Mouse (Mus musculus) adrenal gland (tissue): ENCODE measurements around the gene Fam43b.

Experiments used
- intact Hi-C: fragments of 180-260 bp; cut with DNase I; formaldehyde crosslinking; loops from one replicate; pipeline ENCODE4 v1.15.1; 2025
- long read RNA-seq, 2 experiments: library from polyadenylated mRNA; unstranded; transcript quantifications; one replicate each; pipeline ENCODE4 v2.0.0; 2020; ENCODE audit warnings: borderline replicate concordance in 1 of 2; ENCODE audit not compliant: insufficient replicate concordance in 1 of 2

The Fam43b gene
- long read RNA-seq, experiment 1, partial matches to known transcripts = 0 of 4 reads
- long read RNA-seq, experiment 1, other reads (novel, unspliced or antisense) = 0 of 4 reads
- long read RNA-seq, experiment 2, partial matches to known transcripts = 0 of 3 reads
- long read RNA-seq, experiment 2, other reads (novel, unspliced or antisense) = 0 of 3 reads

DNA sequence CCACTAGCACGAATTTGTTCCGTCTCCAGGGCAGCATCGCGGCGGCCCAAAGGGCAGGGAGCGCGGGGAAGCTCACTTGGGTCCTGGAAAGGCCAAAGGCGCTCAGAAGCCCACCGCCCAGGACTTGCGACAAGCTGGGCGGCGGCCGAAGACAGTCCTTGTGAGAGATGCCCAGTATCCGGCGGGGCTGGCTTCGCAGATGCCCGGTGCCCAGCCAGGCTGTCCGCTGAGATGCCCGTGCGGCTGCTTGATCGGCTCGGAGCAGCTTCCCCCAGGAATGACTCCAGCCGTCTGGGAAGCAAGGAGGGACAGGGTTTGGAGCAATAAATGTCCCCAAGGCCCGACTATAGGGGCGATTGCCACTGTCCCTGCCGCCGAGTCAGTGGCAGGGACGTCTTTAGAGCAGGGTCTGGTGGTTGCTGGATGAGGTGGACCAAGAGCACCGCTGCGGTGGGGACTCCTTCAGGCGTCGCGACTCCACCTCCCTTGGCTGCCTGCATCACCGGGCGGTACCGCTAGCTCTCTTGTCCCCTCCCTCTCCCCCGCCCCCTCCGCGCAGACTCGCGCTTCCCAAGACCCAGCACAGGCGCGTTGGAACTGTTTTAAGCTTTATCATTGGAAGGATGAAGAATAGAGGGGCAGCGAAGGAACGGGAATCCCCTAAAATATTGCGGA is at the start of gene Fam43b:
Gene Fam43b, minus strand, starts transcription at position 558 of the 675 bp plus-strand sequence.
- intact Hi-C loops = no loop called here

DNA sequence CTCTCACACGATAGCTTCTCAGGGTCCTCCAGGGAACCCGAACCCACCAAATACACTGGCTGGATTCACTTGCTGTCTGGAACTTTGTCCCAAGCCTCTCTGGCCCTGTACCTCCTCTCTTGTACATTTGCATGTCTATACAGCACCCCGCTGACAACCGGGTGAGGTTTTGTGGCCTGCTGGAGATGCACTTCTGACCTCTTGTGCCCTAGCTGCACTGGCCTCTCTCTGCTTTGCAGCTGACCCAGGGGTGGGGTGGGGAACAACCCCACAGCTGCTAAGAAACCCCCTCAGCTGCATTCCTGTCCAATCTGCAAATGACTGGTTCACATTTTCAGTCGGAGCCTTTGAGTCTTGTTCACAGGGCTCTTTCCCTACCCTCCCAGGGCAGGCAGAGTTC is 48.6 kb upstream of the Fam43b start:
- intact Hi-C loops = loop anchor here (5.0 kb wide), 1 partner anchor 407 kb away; no protein-coding TSS in a partner anchor

DNA sequence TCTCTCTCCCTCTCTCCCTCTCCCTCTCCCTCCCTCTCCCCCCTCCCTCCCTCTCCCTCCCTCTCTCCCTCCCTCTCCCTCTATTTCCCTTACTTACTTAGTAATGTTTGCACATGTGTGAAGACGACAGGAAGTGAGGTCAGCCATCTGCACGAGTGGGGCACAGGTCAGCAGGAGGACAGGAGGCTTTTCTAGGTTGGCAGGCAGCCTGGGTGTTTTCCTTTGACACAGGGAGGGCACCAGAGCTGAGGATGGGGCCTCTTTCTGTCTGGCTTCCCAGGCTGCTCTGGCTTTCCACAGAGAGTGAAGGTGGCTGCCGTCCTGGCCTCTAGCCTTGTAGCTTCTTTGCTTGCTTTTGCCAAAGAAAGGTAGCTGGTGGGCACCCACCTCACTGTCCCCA is 43.7 kb upstream of the Fam43b start:
- intact Hi-C loops = no loop called here

- intact Hi-C loops = no loop called here
Measured at GRCm38 (mm10) chr4:138434347-138435316, 38.3 kb upstream of the Fam43b start, which contains the start of gene Mul1. Mul1 (plus strand) TSS chr4:138434671.

DNA sequence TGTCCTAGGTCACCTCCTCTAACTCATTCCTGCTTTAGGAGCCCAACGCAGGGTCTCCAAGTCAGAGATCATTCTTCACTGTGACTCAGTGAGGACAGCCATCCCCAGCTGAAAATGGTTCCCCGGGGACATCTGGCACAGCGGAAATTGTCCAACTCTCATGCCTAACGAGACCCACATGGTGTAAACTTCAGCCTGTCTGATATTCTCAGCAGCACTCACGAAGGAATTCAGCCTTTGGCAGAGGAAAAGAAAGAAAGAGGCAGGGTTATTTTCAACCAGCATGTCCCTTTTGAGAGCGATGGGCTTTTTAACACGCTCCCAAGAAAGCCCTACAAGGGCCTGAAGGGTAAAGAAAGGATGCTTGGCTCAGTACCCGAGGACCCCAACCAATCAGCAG is 35.0 kb upstream of the Fam43b start:
- intact Hi-C loops = no loop called here

DNA sequence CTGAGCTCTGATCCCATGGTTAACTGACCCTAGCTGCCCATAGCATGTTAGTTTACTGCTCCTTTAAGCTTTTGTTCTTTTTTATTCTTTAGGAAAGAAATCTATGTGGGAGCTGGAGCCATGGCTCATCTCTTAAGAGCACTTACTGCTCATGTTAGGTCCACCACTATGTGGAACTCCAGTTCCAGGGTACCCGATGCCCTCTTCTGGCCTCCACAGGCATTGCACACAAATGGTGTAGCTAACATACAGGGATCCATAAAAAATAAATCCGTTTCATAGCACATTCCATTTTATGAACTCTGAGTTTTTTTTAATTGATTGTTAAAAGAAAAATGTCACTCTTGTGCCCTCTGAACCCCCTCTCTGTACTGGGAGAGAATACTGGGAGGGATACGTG is 33.5 kb upstream of the Fam43b start:
- intact Hi-C loops = loop anchor here (5.0 kb wide), 1 partner anchor 47 kb away; no protein-coding TSS in a partner anchor

GRCm38 (mm10) chr4:138426778-138427705 is 30.7 kb upstream of the Fam43b start:
- intact Hi-C loops = loop anchor here (2.0 to 5.0 kb wide), 2 partner anchors 45 to 108 kb away; no protein-coding TSS in a partner anchor

GRCm38 (mm10) chr4:138425604-138426003 is 29.3 kb upstream of the Fam43b start:
- intact Hi-C loops = loop anchor here (2.0 to 5.0 kb wide), 2 partner anchors 43 to 107 kb away; no protein-coding TSS in a partner anchor

DNA sequence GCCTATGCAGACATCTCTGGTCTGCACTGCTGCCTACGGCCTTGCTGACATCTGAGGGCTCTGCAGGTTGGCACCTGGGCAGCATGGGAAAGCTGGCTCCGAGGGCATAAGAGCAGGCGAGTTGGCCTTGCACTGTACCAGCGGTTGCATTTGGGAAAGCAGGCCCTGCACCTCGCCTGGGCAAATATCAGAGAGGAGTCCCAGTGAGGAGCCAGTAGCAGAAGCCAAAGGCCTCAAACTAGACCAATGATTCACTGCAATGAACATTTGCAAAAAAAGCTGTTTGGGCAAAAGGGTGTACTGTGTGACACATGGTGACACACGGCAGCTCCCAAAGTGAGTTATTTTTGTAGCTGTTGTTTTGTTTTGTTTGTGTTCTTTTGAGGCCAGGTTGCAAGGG is 28.7 kb upstream of the Fam43b start:
- intact Hi-C loops = loop anchor here (5.0 kb wide), 1 partner anchor 43 kb away; no protein-coding TSS in a partner anchor

DNA sequence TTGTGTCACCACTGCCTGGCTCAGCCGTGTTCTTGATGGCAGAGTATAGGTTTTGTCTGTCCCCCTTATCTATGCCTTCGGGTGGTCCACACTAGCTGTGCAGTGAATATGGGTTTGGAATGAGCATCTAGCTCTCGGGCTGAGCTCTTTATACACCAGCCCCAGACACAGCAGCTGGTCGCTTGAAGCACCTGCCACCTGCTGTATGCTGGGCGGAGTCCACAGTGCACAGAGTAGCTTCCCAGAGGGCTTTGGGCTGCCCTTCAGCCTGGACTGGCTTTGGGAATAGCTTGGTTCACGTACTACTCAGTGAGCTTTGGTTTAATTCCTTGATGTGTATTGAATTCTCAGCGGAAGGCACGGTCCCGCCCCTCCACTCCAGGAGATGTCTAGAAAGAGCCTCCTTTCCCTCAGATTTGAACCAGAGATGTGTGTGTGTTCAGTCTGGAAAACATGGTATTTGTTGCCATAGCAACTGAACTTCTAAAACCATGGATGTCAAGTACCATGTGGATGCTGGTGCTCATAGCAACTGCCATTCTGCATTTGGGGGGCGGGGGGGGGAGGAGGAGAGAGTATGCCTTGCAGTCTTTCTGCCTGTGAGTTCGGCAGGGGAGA is 22.1 kb upstream of the Fam43b start:
- intact Hi-C loops = no loop called here

DNA sequence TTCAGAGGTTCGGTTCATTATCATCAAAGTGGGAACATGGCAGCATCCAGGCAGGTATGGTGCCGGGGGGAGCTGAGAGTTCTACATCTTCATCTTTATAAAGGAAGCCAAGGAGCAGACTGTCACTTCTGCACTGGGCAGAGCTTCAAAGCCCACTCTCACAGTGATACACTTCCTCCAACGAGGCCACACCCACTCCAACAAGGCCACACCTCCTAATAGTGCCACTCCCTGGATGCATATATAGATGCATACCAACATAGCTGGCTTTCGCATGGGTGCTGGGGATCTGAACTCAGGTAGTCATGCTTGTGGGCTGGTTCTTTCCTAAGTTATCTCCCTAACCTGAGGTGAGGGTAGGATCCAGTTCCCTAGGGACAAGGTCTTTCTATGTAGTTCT is 21.6 kb upstream of the Fam43b start:
- intact Hi-C loops = no loop called here

- intact Hi-C loops = no loop called here
Measured at GRCm38 (mm10) chr4:138416414-138416813, 20.1 kb upstream of the Fam43b start.

- intact Hi-C loops = no loop called here
Measured at GRCm38 (mm10) chr4:138415991-138416390, 19.7 kb upstream of the Fam43b start.

GRCm38 (mm10) chr4:138414725-138415124 is 18.4 kb upstream of the Fam43b start:
- intact Hi-C loops = no loop called here

DNA sequence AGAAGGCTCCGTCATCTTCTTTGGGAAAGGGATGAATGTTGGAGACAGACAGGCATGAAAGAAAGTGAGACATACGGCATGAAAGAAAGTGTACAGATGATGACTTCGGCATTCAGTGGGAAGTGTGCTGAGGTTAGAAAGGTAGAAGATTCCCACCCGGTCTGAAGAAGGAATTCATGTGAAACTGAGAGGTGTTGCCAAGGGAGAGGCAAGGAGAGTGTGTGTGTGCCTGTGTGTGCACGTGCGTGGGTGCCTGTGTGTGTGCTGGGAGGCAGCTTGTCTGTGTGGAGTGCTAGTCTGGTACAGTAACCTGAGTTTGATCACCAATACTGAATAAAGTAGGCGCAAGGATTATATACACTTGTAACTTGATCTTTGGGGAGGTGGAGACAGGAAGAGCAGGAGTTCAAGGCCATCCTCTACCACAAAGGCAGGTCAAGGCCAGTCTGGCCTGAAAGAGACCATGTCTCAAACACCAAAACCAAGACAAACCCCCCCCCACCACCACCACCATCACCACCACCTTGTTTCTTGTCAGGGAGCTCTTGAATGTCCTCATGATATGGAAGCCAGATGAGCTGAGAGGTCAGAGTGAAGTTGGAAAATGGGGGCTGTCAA is 15.3 kb upstream of the Fam43b start:
- intact Hi-C loops = no loop called here

DNA sequence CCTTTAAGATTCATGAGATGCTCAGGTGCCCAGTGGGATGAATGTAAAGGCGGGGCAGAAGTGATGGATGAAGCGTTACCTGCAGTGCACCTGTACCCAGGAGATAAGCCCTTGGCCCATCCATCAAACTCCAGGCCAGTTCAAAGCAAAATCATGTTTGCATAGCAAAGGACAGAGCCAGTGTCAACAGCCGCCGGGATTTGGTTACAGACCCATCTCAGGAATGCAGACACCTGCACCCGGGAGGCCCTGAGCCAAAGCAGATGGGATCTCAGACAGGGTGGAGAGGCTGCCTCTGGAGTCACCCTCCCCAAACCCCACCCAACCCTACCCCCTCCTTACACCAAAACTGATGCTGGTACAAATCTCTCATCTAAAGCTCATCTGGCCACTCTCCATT is 14.7 kb upstream of the Fam43b start:
- intact Hi-C loops = no loop called here

DNA sequence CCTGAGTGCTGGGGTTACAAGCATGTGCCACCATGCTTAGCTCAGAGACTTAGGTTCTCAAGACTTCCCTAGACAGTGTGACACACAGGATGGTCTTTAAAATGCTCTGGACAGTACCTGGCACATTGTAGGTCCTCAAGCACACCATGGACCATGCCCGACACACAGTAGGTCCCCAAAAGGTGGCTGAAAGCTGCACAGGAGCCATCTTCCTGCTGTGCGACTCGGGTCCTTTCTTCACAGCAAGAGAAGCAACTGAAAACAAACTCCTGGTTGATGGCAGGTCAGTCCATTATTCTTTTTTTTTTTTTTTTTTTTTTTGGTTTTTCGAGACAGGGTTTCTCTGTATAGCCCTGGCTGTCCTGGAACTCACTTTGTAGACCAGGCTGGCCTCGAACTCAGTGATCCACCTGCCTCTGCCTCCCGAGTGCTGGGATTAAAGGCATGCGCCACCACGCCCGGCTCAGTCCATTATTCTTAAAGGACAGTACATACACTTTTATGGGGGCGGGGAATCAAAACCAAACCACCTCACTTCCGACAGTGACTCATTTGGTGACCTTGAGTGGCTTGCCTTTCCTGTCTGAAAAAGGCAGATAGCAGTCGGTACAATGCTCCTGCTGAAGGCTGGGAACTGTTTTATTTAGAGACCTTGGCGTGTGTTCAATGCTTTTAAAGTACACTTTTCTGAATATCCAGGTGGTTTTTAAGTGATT is 11.3 kb upstream of the Fam43b start:
- intact Hi-C loops = no loop called here

GRCm38 (mm10) chr4:138404806-138405205 is 8.5 kb upstream of the Fam43b start:
- intact Hi-C loops = loop anchor here (1.0 kb wide), 1 partner anchor 24 kb away; no protein-coding TSS in a partner anchor

DNA sequence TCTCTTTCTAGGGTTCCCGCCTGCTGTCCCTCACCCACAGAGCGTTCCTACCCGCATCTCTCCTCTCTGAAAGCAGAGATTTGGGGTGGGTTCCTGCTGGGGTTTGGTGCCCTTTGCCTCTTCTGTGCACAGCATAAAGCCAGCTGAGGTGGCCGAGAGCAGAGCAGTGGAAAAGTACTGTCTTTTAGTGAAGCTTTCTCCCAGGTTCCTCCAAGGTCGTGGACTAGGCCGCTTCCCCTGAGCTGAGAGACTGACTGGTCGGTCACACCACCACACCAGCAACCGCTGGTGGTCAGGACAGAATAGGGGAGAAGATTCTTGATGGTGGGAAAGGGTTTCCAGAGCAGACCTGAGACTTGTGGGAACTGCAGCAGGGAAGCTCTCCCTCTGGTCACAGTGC is 383 bp upstream of the Fam43b start:
- intact Hi-C loops = no loop called here
